Mouse (Mus musculus): ENCODE measurements at regions not wholly inside any gene's neighbourhood (a gene's known extent, or its start where the extent isn't known, plus 50 kb on each side); places are given as distances from the start of the nearest gene placed in this dataset.

DNA sequence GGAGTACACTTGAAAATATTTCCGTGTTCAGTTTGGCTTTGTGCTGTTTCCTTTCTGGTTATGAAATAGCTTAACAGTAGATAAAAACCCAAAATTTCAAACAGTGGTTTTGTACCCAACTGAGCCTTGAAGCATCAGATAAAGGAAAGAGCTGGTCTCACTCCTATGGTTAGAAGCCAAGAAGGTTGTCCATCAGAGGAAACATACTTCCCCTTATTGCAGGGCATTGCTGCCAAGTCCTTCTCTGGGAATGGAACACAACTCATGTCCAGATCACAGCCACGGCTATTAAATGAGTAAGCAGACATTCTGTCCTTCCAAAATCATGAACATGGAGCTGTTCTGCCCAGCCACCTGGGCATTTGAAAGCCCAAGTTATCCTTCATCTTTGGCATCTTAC, 393.1 kb downstream of the Gpam start:
- Histone ChIP-seq H3K36me3 (ENCODE audit: control insufficient read depth, insufficient read depth, low read length) (no peaks in the 10 kb centered on the region), H3K4me1 (replicated peaks; ENCODE audit: control insufficient read depth, insufficient read depth, low read length) (no peaks in the 10 kb centered on the region), H3K9me3 (ENCODE audit: control insufficient read depth, low read length) (no peaks in the 10 kb centered on the region), H3K27me3 (ENCODE audit: control insufficient read depth, insufficient read depth, low read length) (no peaks in the 10 kb centered on the region), H3K27ac (ENCODE audit: low read depth, low read length) (no peak overlapping the region), H3K4me3 (ENCODE audit: low read depth, low read length) (no peak overlapping the region), H3K9ac (ENCODE audit: low read depth, low read length) (no peak overlapping the region), H3K4me2 (replicated peaks; ENCODE audit: low read depth, low read length) (no peak overlapping the region)
- ATAC-seq (ENCODE audit: low FRiP score) (no peak), DNase-seq (ENCODE audit: low spot score) (no peak)
- 86% methylated on average over 2 of the region's 2 CpGs for WGBS

DNA sequence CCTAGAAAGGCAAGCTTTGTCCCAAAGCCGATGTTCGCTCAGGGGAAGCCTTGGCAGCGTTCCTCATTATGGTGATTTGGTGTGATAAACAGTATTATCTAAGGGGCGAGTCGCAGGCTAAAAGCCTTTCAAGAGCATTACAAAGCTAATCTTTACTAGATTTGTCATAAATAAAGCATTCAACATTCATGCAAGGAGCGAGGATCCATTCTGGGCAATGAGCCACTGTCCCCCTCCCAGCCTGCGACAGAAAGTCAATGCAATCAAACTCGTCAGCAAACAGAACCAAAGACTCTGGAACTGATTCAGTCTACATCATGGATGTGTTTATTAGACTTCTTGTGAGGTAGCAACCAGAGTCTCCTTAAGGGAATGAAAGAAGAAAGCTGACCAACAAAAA, 395.3 kb downstream of the Gpam start:
- Histone ChIP-seq H3K36me3 (ENCODE audit: control insufficient read depth, insufficient read depth, low read length) (no peaks in the 10 kb centered on the region), H3K9ac (ENCODE audit: low read depth, low read length) (no peak overlapping the region), H3K4me2 (replicated peaks; ENCODE audit: low read depth, low read length) (no peak overlapping the region), H3K4me1 (replicated peaks; ENCODE audit: control insufficient read depth, insufficient read depth, low read length) (no peaks in the 10 kb centered on the region), H3K9me3 (ENCODE audit: control insufficient read depth, low read length) (no peaks in the 10 kb centered on the region), H3K27ac (ENCODE audit: low read depth, low read length) (no peak overlapping the region), H3K4me3 (ENCODE audit: low read depth, low read length) (no peak overlapping the region), H3K27me3 (ENCODE audit: control insufficient read depth, insufficient read depth, low read length) (no peaks in the 10 kb centered on the region)
- DNase-seq (ENCODE audit: low spot score) (no peak), ATAC-seq (ENCODE audit: low FRiP score) (no peak)
- 88% methylated on average over 8 of the region's 8 CpGs for WGBS

- no peaks in the 10 kb centered on the region for H3K9me3 ChIP-seq (ENCODE audit: control insufficient read depth, low read length)
- H3K4me2 ChIP-seq (replicated peaks; ENCODE audit: low read depth, low read length) = no peak overlapping the region
- no peaks in the 10 kb centered on the region for H3K36me3 ChIP-seq (ENCODE audit: control insufficient read depth, insufficient read depth, low read length)
- ATAC-seq (ENCODE audit: low FRiP score) (no peak), DNase-seq (ENCODE audit: low spot score) (no peak)
- H3K4me3 ChIP-seq (ENCODE audit: low read depth, low read length) = no peak overlapping the region
- 93% methylated on average over 2 of the region's 2 CpGs for WGBS
- no peak overlapping the region for H3K9ac ChIP-seq (ENCODE audit: low read depth, low read length)
- H3K27me3 ChIP-seq (ENCODE audit: control insufficient read depth, insufficient read depth, low read length) = no peaks in the 10 kb centered on the region
- no peak overlapping the region for H3K27ac ChIP-seq (ENCODE audit: low read depth, low read length)
- H3K4me1 ChIP-seq (replicated peaks; ENCODE audit: control insufficient read depth, insufficient read depth, low read length) = no peaks in the 10 kb centered on the region
These were observed 395.7 kb downstream of the Gpam start for GRCm38 (mm10) chr19:54731315-54731714.

DNA sequence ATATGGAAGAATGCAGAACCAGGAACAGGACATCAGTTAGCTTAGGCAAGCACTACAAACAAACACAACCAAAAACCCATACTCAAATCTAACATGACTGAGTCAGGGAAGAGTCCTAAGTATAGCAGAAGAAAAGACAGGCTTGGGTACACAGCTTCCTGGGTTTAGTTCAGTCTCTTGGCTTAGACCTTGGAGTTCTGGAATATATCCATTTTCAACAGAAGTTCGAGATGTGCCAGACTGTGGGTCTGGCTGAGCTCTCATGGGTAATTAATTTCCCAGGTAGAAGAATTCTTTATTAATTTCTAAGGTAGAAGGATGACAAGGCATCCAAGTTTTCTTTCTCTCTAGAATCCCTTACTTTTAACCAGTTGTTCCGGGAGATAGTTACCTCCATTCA, 396.2 kb downstream of the Gpam start:
- H3K9ac ChIP-seq (ENCODE audit: low read depth, low read length) = no peak overlapping the region
- H3K27me3 ChIP-seq (ENCODE audit: control insufficient read depth, insufficient read depth, low read length) = no peaks in the 10 kb centered on the region
- DNase-seq (ENCODE audit: low spot score) = no peak
- no peaks in the 10 kb centered on the region for H3K4me1 ChIP-seq (replicated peaks; ENCODE audit: control insufficient read depth, insufficient read depth, low read length)
- no peaks in the 10 kb centered on the region for H3K9me3 ChIP-seq (ENCODE audit: control insufficient read depth, low read length)
- no peak overlapping the region for H3K4me3 ChIP-seq (ENCODE audit: low read depth, low read length)
- no peak for ATAC-seq (ENCODE audit: low FRiP score)
- WGBS = 91% methylated on average over 2 of the region's 2 CpGs
- no peaks in the 10 kb centered on the region for H3K36me3 ChIP-seq (ENCODE audit: control insufficient read depth, insufficient read depth, low read length)
- no peak overlapping the region for H3K4me2 ChIP-seq (replicated peaks; ENCODE audit: low read depth, low read length)
- no peak overlapping the region for H3K27ac ChIP-seq (ENCODE audit: low read depth, low read length)

GRCm38 (mm10) chr19:54730296-54730695, 396.7 kb downstream of the Gpam start:
- Histone ChIP-seq H3K9me3 (ENCODE audit: control insufficient read depth, low read length) (no peaks in the 10 kb centered on the region), H3K4me3 (ENCODE audit: low read depth, low read length) (no peak overlapping the region), H3K27me3 (ENCODE audit: control insufficient read depth, insufficient read depth, low read length) (no peaks in the 10 kb centered on the region), H3K4me2 (replicated peaks; ENCODE audit: low read depth, low read length) (no peak overlapping the region), H3K27ac (ENCODE audit: low read depth, low read length) (no peak overlapping the region), H3K9ac (ENCODE audit: low read depth, low read length) (no peak overlapping the region), H3K4me1 (replicated peaks; ENCODE audit: control insufficient read depth, insufficient read depth, low read length) (no peaks in the 10 kb centered on the region), H3K36me3 (ENCODE audit: control insufficient read depth, insufficient read depth, low read length) (no peaks in the 10 kb centered on the region)
- no peak for ATAC-seq (ENCODE audit: low FRiP score)
- WGBS = 90% methylated on average over 2 of the region's 2 CpGs
- DNase-seq (ENCODE audit: low spot score) = no peak

DNA sequence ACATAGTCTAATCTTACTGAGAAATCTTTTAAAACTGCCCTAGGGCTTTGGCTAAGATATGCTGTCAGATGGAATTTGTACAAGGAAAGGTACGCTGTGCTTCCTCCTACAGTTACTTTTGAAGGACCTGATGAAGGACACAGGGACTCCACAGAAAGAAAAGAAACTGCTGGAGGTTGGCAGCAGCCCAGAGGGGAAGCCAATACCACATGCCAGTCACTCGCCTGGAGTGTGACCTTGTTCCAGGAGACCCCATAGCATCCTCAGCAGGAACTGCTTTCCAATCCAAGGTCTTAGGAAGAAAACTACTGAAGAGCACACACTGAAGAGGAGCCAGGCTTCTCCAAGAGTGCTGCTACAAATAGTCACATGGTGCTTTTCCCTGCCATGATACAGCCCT, 404.9 kb downstream of the Gpam start:
- ATAC-seq (ENCODE audit: low FRiP score) (no peak), DNase-seq (ENCODE audit: low spot score) (no peak)
- Histone ChIP-seq H3K9ac (ENCODE audit: low read depth, low read length) (no peak overlapping the region), H3K4me3 (ENCODE audit: low read depth, low read length) (no peak overlapping the region), H3K36me3 (ENCODE audit: control insufficient read depth, insufficient read depth, low read length) (no peaks in the 10 kb centered on the region), H3K27ac (ENCODE audit: low read depth, low read length) (no peak overlapping the region), H3K27me3 (ENCODE audit: control insufficient read depth, insufficient read depth, low read length) (no peaks in the 10 kb centered on the region), H3K9me3 (ENCODE audit: control insufficient read depth, low read length) (no peaks in the 10 kb centered on the region), H3K4me1 (replicated peaks; ENCODE audit: control insufficient read depth, insufficient read depth, low read length) (no peaks in the 10 kb centered on the region), H3K4me2 (replicated peaks; ENCODE audit: low read depth, low read length) (no peak overlapping the region)
- WGBS = 74% methylated on average over 2 of the region's 2 CpGs

GRCm38 (mm10) chr19:54697411-54697810, 429.6 kb downstream of the Gpam start:
- Histone ChIP-seq H3K27ac (ENCODE audit: low read depth, low read length) (no peak overlapping the region), H3K4me1 (replicated peaks; ENCODE audit: control insufficient read depth, insufficient read depth, low read length) (no peaks in the 10 kb centered on the region), H3K4me2 (replicated peaks; ENCODE audit: low read depth, low read length) (no peak overlapping the region), H3K27me3 (ENCODE audit: control insufficient read depth, insufficient read depth, low read length) (no peaks in the 10 kb centered on the region), H3K9ac (ENCODE audit: low read depth, low read length) (no peak overlapping the region), H3K9me3 (ENCODE audit: control insufficient read depth, low read length) (no peaks in the 10 kb centered on the region), H3K4me3 (ENCODE audit: low read depth, low read length) (no peak overlapping the region), H3K36me3 (ENCODE audit: control insufficient read depth, insufficient read depth, low read length) (no peaks in the 10 kb centered on the region)
- 93% methylated on average over 8 of the region's 8 CpGs for WGBS
- no peak for ATAC-seq (ENCODE audit: low FRiP score)
- DNase-seq (ENCODE audit: low spot score) = no peak

- Histone ChIP-seq H3K4me1 (replicated peaks; ENCODE audit: control insufficient read depth, insufficient read depth, low read length) (no peaks in the 10 kb centered on the region), H3K9ac (ENCODE audit: low read depth, low read length) (no peak overlapping the region), H3K36me3 (ENCODE audit: control insufficient read depth, insufficient read depth, low read length) (no peaks in the 10 kb centered on the region), H3K27me3 (ENCODE audit: control insufficient read depth, insufficient read depth, low read length) (no peaks in the 10 kb centered on the region), H3K4me2 (replicated peaks; ENCODE audit: low read depth, low read length) (no peak overlapping the region), H3K27ac (ENCODE audit: low read depth, low read length) (no peak overlapping the region), H3K9me3 (ENCODE audit: control insufficient read depth, low read length) (no peaks in the 10 kb centered on the region), H3K4me3 (ENCODE audit: low read depth, low read length) (no peak overlapping the region)
- DNase-seq (ENCODE audit: low spot score) = no peak
- WGBS = 91% methylated on average over 3 of the region's 3 CpGs
- no peak for ATAC-seq (ENCODE audit: low FRiP score)
These were observed 433.3 kb downstream of the Gpam start for GRCm38 (mm10) chr19:54693714-54694113.

DNA sequence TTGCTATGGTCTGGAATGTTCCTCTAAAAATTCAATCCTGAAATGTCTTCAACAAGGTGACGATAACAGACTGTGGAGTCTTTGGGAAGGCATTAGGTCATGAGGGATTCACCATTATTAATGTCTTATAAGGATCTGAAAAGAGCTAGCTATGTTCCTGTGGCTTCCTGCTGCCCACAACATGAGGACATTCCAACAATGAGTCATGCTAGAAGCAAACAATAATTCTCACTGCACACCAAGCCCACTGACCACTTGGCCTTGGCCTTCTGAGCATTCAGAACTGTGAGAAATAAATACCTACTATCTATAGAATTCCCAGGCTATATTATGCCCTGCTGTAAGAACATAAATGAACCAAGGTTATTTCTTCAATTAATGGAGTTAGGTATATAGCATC, 433.9 kb downstream of the Gpam start:
- no peak overlapping the region for H3K27ac ChIP-seq (ENCODE audit: low read depth, low read length)
- H3K4me3 ChIP-seq (ENCODE audit: low read depth, low read length) = no peak overlapping the region
- no peaks in the 10 kb centered on the region for H3K36me3 ChIP-seq (ENCODE audit: control insufficient read depth, insufficient read depth, low read length)
- WGBS = 90% methylated on average over 1 of the region's 1 CpGs
- H3K27me3 ChIP-seq (ENCODE audit: control insufficient read depth, insufficient read depth, low read length) = no peaks in the 10 kb centered on the region
- ATAC-seq (ENCODE audit: low FRiP score) (no peak), DNase-seq (ENCODE audit: low spot score) (no peak)
- no peak overlapping the region for H3K4me2 ChIP-seq (replicated peaks; ENCODE audit: low read depth, low read length)
- no peaks in the 10 kb centered on the region for H3K4me1 ChIP-seq (replicated peaks; ENCODE audit: control insufficient read depth, insufficient read depth, low read length)
- no peaks in the 10 kb centered on the region for H3K9me3 ChIP-seq (ENCODE audit: control insufficient read depth, low read length)
- H3K9ac ChIP-seq (ENCODE audit: low read depth, low read length) = no peak overlapping the region

Measured in hindbrain, embryonic 11.5 days (tissue).